24 mouse cellular contexts compared by ENCODE assay signal in the genomic region with DNA sequence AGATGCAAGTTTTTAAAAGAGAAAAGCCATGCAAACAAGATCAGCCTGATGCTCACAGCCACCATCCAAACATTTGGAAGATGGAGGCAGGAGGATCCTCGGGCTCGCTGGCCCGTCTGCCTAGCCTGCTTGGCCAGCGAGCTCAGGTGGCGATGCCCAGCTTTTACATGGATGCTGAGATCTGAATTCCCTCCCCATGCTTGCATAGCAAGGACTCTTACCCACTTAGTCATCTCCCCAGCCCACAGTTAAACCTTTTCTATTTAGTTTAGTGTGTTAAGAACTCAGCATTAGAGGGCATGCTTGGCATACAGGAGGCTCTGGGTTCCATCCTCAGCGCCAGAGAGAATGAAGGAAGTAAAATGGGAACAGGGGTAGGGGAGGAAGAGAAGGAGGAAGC. TPM values are rescaled to one million over a fixed set of nuclear protein-coding genes. Genes with fewer than 3 reads are reported as not detected.
DNase-seq lines count a peak whose midpoint lies in the region; ATAC-seq and TF ChIP-seq lines count a peak whose summit lies in the region.
"Had no signal": no experiment of that assay in that cellular context is flagged by ENCODE, and none has a peak within 500 bp of the region (broad histone marks: within the 10 kb centered on the region; RNA-seq: fewer than 3 reads in every experiment).

No protein-coding gene starts in this region.

- H3K9me3 ChIP-seq in forebrain, postnatal 0 days (ENCODE audit: low read length): no peaks in the 10 kb centered on the region
- no peaks in the 10 kb centered on the region for H3K9me3 ChIP-seq in forebrain, embryonic 13.5 days (replicated peaks)
- no peaks in the 10 kb centered on the region for H3K9me3 ChIP-seq in hindbrain, embryonic 14.5 days (ENCODE audit: control insufficient read depth, low read length)
- H3K9me3 ChIP-seq: embryonic facial prominence, embryonic 10.5 days; embryonic facial prominence, embryonic 12.5 days; G1E had no signal

- ATAC-seq in forebrain, postnatal 0 days: peak; percentile 11; the same call in 1 of the 2 replicates
- no peak for ATAC-seq in forebrain, embryonic 13.5 days
- no peak for ATAC-seq in hindbrain, embryonic 14.5 days (ENCODE audit: low FRiP score)
- ATAC-seq: activated CD4-positive, CD25-positive, alpha-beta regulatory T cell, adult 4 months; CD4-positive, CD25-positive, alpha-beta regulatory T cell, adult 4 months; forebrain, embryonic 14.5 days; forebrain, embryonic 16.5 days had no signal

- H3K4me3 ChIP-seq in forebrain, postnatal 0 days (ENCODE audit: low read depth, low read length): no peak overlapping the region
- no peak overlapping the region for H3K4me3 ChIP-seq in forebrain, embryonic 13.5 days
- no peak overlapping the region for H3K4me3 ChIP-seq in myocyte
- no peak overlapping the region for H3K4me3 ChIP-seq in hindbrain, embryonic 14.5 days (replicated peaks; ENCODE audit: low read length)
- H3K4me3 ChIP-seq: embryonic facial prominence, embryonic 10.5 days; embryonic facial prominence, embryonic 12.5 days had no signal

- no peak for DNase-seq in forebrain, postnatal 0 days
- DNase-seq in 3134 (ENCODE audit: extremely low read depth, insufficient read length, low spot score) (peak; percentile 62), NIH3T3 (ENCODE audit: low read depth) (peak; percentile 59)
- DNase-seq in hindbrain, embryonic 14.5 days (ENCODE audit: low spot score): no peak
- DNase-seq in frontal cortex, postnatal 36 days (ENCODE audit: low spot score in 2 of 2): no peak
- DNase-seq: adrenal gland, adult 8-10 months; adrenal gland, postnatal 14 days; adrenal gland, postnatal 36 days; B cell, adult 2 months; cerebellum, adult 2 months; cerebellum, adult 9-10 months; cerebellum, postnatal 10 days had no signal

- H3K4me1 ChIP-seq in forebrain, postnatal 0 days (ENCODE audit: insufficient read depth): no peaks in the 10 kb centered on the region
- H3K4me1 ChIP-seq in forebrain, embryonic 13.5 days: no peaks in the 10 kb centered on the region
- no peaks in the 10 kb centered on the region for H3K4me1 ChIP-seq in hindbrain, embryonic 14.5 days (replicated peaks; ENCODE audit: control insufficient read depth, insufficient read depth, low read length)
- H3K4me1 ChIP-seq: embryonic facial prominence, embryonic 10.5 days; embryonic facial prominence, embryonic 12.5 days had no signal

- no peaks in the 10 kb centered on the region for H3K27me3 ChIP-seq in forebrain, postnatal 0 days (ENCODE audit: insufficient read depth, low read length)
- H3K27me3 ChIP-seq in forebrain, embryonic 13.5 days: no peaks in the 10 kb centered on the region
- H3K27me3 ChIP-seq in myocyte (ENCODE audit: control insufficient read depth, insufficient read depth, insufficient read length): no peaks in the 10 kb centered on the region
- H3K27me3 ChIP-seq in hindbrain, embryonic 14.5 days (ENCODE audit: control insufficient read depth, insufficient read depth, low read length): no peaks in the 10 kb centered on the region

- H3ac ChIP-seq in myocyte (ENCODE audit: control insufficient read depth, insufficient read length): no peak overlapping the region

- no peak for TF ChIP-seq CTCF in forebrain, postnatal 0 days (IDR thresholded peaks at IDR 0.05; ENCODE audit: low read depth)

- no peak overlapping the region for H3K4me2 ChIP-seq in forebrain, postnatal 0 days (ENCODE audit: low read depth)
- no peak overlapping the region for H3K4me2 ChIP-seq in forebrain, embryonic 13.5 days
- H3K4me2 ChIP-seq in myocyte (ENCODE audit: low read depth): peak overlapping the region; percentile 51
- no peak overlapping the region for H3K4me2 ChIP-seq in hindbrain, embryonic 14.5 days (replicated peaks)
- H3K4me2 ChIP-seq: embryonic facial prominence, embryonic 12.5 days had no signal

- H3K79me2 ChIP-seq in myocyte (ENCODE audit: control insufficient read depth, insufficient read depth): no peaks in the 10 kb centered on the region

- H3K36me3 ChIP-seq in forebrain, postnatal 0 days (ENCODE audit: insufficient read depth): no peaks in the 10 kb centered on the region
- H3K36me3 ChIP-seq in forebrain, embryonic 13.5 days (ENCODE audit: poor library complexity, severe bottlenecking): no peaks in the 10 kb centered on the region
- H3K36me3 ChIP-seq in myocyte (ENCODE audit: control insufficient read depth, insufficient read depth): no peaks in the 10 kb centered on the region
- H3K36me3 ChIP-seq in hindbrain, embryonic 14.5 days (replicated peaks; ENCODE audit: control insufficient read depth, insufficient read depth): no peaks in the 10 kb centered on the region
- H3K36me3 ChIP-seq: embryonic facial prominence, embryonic 10.5 days; embryonic facial prominence, embryonic 12.5 days; G1E had no signal

- no peak for TF ChIP-seq POLR2A in myocyte (IDR thresholded peaks at IDR 0.05; ENCODE audit: insufficient read length, low read depth)

- WGBS in forebrain, postnatal 0 days: 69% methylated on average over 6 of the region's 6 CpGs
- 89% methylated on average over 6 of the region's 6 CpGs for WGBS in forebrain, embryonic 13.5 days
- 83% methylated on average over 6 of the region's 6 CpGs for WGBS in hindbrain, embryonic 14.5 days

- no peak overlapping the region for H3K9ac ChIP-seq in forebrain, postnatal 0 days
- H3K9ac ChIP-seq in forebrain, embryonic 13.5 days: no peak overlapping the region
- no peak overlapping the region for H3K9ac ChIP-seq in hindbrain, embryonic 14.5 days
- H3K9ac ChIP-seq: embryonic facial prominence, embryonic 12.5 days had no signal

- 0 out of 2 replicates have a peak overlapping the region, but pooled peaks have one; percentile 21 for H3K27ac ChIP-seq in forebrain, postnatal 0 days (ENCODE audit: low read depth, low read length)
- H3K27ac ChIP-seq in forebrain, embryonic 13.5 days: no peak overlapping the region
- no peak overlapping the region for H3K27ac ChIP-seq in hindbrain, embryonic 14.5 days
- H3K27ac ChIP-seq: embryonic facial prominence, embryonic 10.5 days; embryonic facial prominence, embryonic 12.5 days had no signal

TF ChIP-seq in myocyte, 11 proteins besides CTCF, POLR2A, EP300 and RAD21:
- TF ChIP-seq TCF3 (IDR thresholded peaks at IDR 0.05; ENCODE audit: insufficient read length, low read depth): no peak
- TF ChIP-seq TCF12 (IDR thresholded peaks at IDR 0.05; ENCODE audit: insufficient read depth, poor library complexity, severe bottlenecking): no peak
TF ChIP-seq in myocyte: peak in this region for 0.

RNA-seq across cellular contexts. Expression of a gene that starts 12.9 kb away (rescaled TPM):
- total RNA-seq in forebrain, postnatal 0 days (2014; rRNA removed): not detected in 2 replicates
- not detected in 2 replicates for polyA plus RNA-seq in forebrain, postnatal 0 days (2015; fragmentation: Nextera tagmentation; extraction: Ambion mirVana)
- polyA plus RNA-seq in forebrain, embryonic 13.5 days (2015; fragmentation: Nextera tagmentation; extraction: Ambion mirVana): 0.15 TPM in 1 of 2 replicates, not detected in the other
- polyA plus RNA-seq in myocyte (2012; fragmentation: generic; extraction: Trizol): 0.32 TPM
- polyA plus RNA-seq in hindbrain, embryonic 14.5 days (2014; fragmentation: Nextera tagmentation; extraction: Ambion mirVana): not detected in 2 replicates
- total RNA-seq: adrenal gland, adult 18-20 months; adrenal gland, adult 8-10 months; adrenal gland, postnatal 14 days; adrenal gland, postnatal 36 days; CH12.LX had no signal
- polyA plus RNA-seq: activated CD4-positive, CD25-positive, alpha-beta regulatory T cell, adult 4 months; cerebellum, adult 2 months; embryonic facial prominence, embryonic 10.5 days; embryonic facial prominence, embryonic 12.5 days; forebrain, embryonic 11.5 days; forebrain, embryonic 14.5 days; forebrain, embryonic 16.5 days had no signal

RNA-seq across cellular contexts. Expression of a gene that starts 23.1 kb away (rescaled TPM):
- total RNA-seq in forebrain, postnatal 0 days (2014; rRNA removed): 0.85 and 1.3 TPM in 2 replicates
- polyA plus RNA-seq in forebrain, postnatal 0 days (2015; fragmentation: Nextera tagmentation; extraction: Ambion mirVana): 1.2 and 1.3 TPM in 2 replicates
- 1.3 TPM in 2 replicates for polyA plus RNA-seq in forebrain, embryonic 13.5 days (2015; fragmentation: Nextera tagmentation; extraction: Ambion mirVana)
- polyA plus RNA-seq in myocyte (2012; fragmentation: generic; extraction: Trizol): 32.5 TPM
- 1.6 and 1.9 TPM in 2 replicates for polyA plus RNA-seq in hindbrain, embryonic 14.5 days (2014; fragmentation: Nextera tagmentation; extraction: Ambion mirVana)

RNA-seq across cellular contexts. Expression of a gene that starts 39.8 kb away (rescaled TPM):
- 23.9 and 31.8 TPM in 2 replicates for total RNA-seq in forebrain, postnatal 0 days (2014; rRNA removed)
- 25.2 and 28.5 TPM in 2 replicates for polyA plus RNA-seq in forebrain, postnatal 0 days (2015; fragmentation: Nextera tagmentation; extraction: Ambion mirVana)
- 25.7 and 30.4 TPM in 2 replicates for polyA plus RNA-seq in forebrain, embryonic 13.5 days (2015; fragmentation: Nextera tagmentation; extraction: Ambion mirVana)
- 17.4 TPM for polyA plus RNA-seq in myocyte (2012; fragmentation: generic; extraction: Trizol)
- 30.1 and 30.3 TPM in 2 replicates for polyA plus RNA-seq in hindbrain, embryonic 14.5 days (2014; fragmentation: Nextera tagmentation; extraction: Ambion mirVana)

RNA-seq across cellular contexts. Expression of a gene that starts 42.6 kb away (rescaled TPM):
- 412 and 434 TPM in 2 replicates for total RNA-seq in forebrain, postnatal 0 days (2014; rRNA removed)
- 102 and 107 TPM in 2 replicates for polyA plus RNA-seq in forebrain, postnatal 0 days (2015; fragmentation: Nextera tagmentation; extraction: Ambion mirVana)
- polyA plus RNA-seq in forebrain, embryonic 13.5 days (2015; fragmentation: Nextera tagmentation; extraction: Ambion mirVana): 45.8 and 47.0 TPM in 2 replicates
- polyA plus RNA-seq in myocyte (2012; fragmentation: generic; extraction: Trizol): 54.4 TPM
- 22.7 and 28.3 TPM in 2 replicates for polyA plus RNA-seq in hindbrain, embryonic 14.5 days (2014; fragmentation: Nextera tagmentation; extraction: Ambion mirVana)
- total RNA-seq: G1E had no signal
- polyA plus RNA-seq: activated CD4-positive, CD25-positive, alpha-beta regulatory T cell, adult 4 months; CD4-positive, CD25-positive, alpha-beta regulatory T cell, adult 4 months had no signal

Comparison
In these comparisons a context has a peak if more than half of its experiments do, and no peak if none do; other contexts are left out.
1. DNase-seq: peak in 3134 (single experiment) and NIH3T3 (single experiment); none in forebrain, postnatal 0 days (single experiment), hindbrain, embryonic 14.5 days (single experiment) and frontal cortex, postnatal 36 days (0 of 2).
2. RNA of a gene that starts 23.1 kb away (polyA plus RNA-seq): 32.5 TPM in myocyte (single experiment); 1.6 to 1.9 TPM in hindbrain, embryonic 14.5 days, 1.3 TPM in forebrain, embryonic 13.5 days and 1.2 to 1.3 TPM in forebrain, postnatal 0 days; every median in the first group is over 10 times any median in the second.